Mouse (Mus musculus): ENCODE results near the gene Rprd2.
"Not testable (repeated sequence)": the region's sequence is repeated elsewhere in the genome, so short reads cannot be mapped to it uniquely, and the experiment has no call there.

Rprd2 gene

DNA sequence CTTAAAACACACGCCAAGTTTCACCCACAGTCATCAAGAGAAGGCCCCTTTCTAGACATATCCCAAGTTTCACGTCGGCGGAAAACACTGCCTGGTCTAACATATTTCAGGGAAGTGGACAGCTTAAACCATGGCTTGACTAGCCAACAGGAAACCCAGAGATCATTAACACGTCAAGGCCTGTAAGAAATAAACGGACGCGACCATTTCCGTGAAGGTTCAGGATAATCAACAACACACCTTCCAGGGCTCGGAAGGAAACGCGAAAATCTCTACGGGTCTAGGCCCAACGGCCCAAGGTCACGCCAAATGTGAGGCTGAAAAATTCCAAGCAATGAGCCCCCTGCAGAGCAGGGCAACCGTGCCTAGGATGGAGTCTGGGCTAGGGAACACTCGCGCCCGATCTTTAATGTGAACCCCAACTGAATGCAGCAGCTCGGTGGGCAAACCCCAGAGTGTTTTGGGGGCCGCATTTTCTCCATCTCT lies 594 bp downstream of the Rprd2 start:
- DNase-seq (ENCODE audit: low spot score): peak; percentile 53

GRCm38 (mm10) chr3:95816681-95817080 lies 2.0 kb downstream of the Rprd2 start:
- DNase-seq (ENCODE audit: low spot score): no peak

- no peak for DNase-seq (ENCODE audit: low spot score)
Observed at GRCm38 (mm10) chr3:95808384-95808783, 10.3 kb downstream of the Rprd2 start.

DNA sequence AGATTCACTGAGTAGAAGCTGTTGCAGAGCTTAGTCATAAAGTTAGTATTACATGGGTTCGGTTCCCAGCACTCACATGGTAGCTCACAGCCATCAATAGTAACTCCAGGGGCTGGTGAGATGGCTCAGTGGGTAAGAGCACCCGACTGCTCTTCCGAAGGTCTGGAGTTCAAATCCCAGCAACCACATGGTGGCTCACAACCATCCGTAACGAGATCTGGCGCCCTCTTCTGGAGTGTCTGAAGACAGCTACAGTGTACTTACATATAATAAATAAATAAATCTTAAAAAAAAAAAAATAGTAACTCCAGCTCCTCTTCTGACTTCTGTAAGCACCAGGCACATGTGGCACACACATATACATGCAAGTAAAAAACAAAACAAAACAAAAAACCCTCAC lies 11.0 kb downstream of the Rprd2 start:
- not testable (repeated sequence) for DNase-seq (ENCODE audit: low spot score)

DNA sequence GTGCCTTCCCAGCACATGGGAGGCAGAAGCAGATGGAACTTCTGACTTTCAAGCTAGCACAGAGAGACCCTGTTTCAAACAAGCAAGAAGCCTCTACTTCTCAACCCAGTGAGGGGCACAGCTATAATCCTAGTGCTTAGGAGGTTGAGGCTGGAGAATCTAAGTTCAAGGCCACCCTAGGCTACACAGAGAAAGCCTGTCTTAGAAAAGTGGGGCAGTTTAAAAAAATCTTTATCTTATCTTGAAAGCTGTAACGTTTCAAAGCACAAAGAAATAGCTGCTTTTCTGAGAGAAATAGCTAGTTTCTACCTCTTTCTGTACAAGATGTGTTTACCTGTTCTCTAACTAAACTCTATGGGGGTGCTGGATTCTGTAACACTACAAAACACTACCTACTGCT lies 12.0 kb downstream of the Rprd2 start:
- no peak for DNase-seq (ENCODE audit: low spot score)

DNA sequence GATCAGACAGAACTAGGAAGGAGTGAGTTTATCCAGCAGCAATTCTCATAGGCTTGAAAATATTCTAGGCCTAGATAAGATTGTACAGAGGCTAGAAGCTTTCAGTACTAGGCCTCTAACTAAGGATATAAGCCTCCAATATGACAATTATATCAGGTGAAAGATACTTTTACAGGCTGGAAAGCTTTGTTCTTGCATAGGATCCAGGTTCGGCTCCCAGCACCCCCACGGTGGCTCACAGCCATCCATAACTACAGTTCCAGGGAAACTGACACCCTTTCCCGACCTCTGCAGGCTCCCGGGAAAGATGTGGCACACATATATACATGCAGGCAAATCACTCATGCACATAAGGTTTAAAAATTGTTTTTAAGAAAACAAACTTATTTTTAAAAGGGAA lies 14.8 kb downstream of the Rprd2 start:
- DNase-seq (ENCODE audit: low spot score): no peak

GRCm38 (mm10) chr3:95798756-95799155 lies 19.9 kb downstream of the Rprd2 start:
- no peak for DNase-seq (ENCODE audit: low spot score)

DNA sequence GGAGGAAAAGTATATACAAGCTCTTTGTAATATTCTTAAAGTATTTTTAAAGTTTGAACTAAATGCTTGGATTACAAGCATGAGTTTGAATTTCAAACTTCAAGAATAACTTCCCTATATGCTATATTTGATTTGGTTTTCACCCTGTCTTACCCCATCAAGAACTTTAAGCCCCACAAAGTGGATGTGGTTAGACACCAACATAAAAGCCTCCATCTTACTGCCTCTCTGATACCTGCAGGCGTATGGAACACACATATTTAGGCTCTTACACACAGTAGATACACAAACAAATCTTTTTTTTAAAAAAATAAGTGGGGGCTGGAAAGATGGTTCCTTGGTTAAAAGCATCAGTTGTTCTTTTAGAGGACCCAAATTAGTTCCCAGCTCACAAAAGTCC lies 24.4 kb downstream of the Rprd2 start:
- DNase-seq (ENCODE audit: low spot score): no peak

DNA sequence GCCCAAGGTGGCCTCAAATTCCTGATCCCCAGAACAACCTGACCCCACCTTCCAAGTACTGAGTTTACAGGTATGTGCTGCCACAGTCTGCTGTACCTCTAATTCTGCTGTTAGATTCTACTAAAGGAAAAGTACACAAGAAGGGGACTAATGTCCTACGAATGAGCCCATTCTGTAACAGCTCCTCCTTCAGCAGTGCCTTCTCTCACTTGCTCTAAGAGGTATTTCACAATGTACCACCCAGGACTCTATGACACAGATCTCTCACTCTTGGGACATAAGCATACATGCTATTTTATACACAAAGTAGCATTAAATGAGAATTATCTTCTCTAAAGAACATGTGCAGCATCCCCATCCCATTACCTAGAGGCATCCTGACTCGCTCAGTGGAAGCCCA lies 25.0 kb downstream of the Rprd2 start:
- DNase-seq (ENCODE audit: low spot score): no peak

DNA sequence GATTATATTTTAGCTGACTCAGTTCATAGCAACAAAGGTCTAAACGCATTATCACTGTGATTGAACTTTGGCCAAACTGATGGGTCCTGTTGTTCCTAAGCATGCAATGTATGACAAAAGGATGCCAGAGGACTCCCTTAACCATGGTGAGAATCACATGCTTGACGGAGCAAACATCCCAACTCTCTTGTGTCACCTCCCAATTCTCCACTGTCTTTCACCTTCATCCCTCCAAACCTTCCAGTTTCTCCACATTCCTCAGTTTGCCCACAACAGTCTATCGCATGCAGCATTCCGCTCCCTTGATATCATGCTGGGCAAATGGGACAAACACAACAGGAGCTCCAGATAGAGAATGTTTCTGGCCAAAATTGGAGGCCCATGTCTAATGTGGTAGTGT lies 33.2 kb downstream of the Rprd2 start:
- no peak for DNase-seq (ENCODE audit: low spot score)

- DNase-seq (ENCODE audit: low spot score): no peak
Observed at GRCm38 (mm10) chr3:95771985-95772384, 46.7 kb downstream of the Rprd2 start.

GRCm38 (mm10) chr3:95765534-95765933 lies 53.1 kb downstream of the Rprd2 start:
- DNase-seq (ENCODE audit: low spot score): no peak

DNA sequence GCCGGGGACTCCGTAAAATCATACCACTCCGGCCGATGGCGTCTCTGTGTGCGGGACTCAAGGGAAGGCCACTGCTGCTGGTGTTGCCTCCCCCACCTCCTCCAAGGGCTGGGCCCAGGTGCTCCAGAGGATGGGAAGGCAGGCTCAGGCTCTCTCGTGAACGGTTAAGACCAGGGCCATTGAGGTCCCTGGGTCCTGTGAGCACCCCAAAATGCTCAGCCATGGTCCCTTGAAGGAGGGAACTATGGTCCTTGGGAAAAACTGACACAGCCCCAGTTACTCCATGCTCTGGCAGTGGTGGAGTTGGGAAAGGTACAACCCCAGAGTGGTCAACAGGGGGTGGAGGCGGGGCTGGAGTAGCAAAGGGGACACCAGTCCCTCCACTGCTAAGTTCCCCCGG lies 54.9 kb downstream of the Rprd2 start:
- DNase-seq (ENCODE audit: low spot score): no peak

DNA sequence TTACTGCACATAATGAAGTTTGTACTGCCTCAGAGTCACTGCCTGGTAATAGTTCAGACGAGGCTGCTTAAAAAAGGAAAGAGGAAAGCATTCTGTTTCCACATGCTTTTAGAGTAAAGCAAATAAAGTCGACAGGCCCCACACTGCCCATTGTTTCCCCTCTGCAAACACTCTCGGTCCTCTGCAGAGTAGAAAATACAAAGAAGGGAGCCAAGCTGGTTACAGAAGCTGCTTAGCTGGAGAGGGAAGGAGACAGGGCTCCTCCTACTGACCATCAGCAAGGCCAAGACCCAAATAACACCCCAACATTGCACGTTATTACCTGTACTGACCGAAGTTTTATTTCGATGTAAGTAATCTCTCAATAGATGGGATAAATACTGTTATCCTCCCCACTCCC lies 55.7 kb downstream of the Rprd2 start:
- no peak for DNase-seq (ENCODE audit: low spot score)

DNA sequence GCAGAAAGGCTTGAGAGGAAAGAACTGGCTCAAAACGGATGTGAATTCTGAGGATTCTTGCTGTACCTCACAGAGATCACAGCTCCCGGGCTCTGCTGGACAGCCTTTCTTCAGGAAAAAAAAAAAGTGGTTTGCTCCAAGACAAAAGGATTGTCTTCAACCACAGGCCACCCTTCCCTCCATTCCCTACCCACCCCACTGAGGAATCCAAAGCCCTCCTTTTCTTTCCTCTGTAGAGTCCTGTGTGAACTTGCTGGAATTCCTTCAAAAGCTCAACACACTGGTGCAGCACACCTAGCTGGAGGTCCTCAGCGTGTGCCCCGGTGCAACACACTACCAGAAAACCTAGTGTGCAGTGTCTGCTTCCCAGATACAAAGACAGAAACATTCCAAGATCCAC lies 56.9 kb downstream of the Rprd2 start:
- DNase-seq (ENCODE audit: low spot score): no peak

- no peak for DNase-seq (ENCODE audit: low spot score)
Observed at GRCm38 (mm10) chr3:95760656-95761055, 58.0 kb downstream of the Rprd2 start.

GRCm38 (mm10) chr3:95760106-95760505 lies 58.6 kb downstream of the Rprd2 start, which contains the start of gene Tars2:
TSS of gene Tars2 (minus strand) at chr3:95760206.
- DNase-seq (ENCODE audit: low spot score): no peak

GRCm38 (mm10) chr3:95758467-95759218 lies 60.0 kb downstream of the Rprd2 start:
- DNase-seq (ENCODE audit: low spot score): no peak

DNA sequence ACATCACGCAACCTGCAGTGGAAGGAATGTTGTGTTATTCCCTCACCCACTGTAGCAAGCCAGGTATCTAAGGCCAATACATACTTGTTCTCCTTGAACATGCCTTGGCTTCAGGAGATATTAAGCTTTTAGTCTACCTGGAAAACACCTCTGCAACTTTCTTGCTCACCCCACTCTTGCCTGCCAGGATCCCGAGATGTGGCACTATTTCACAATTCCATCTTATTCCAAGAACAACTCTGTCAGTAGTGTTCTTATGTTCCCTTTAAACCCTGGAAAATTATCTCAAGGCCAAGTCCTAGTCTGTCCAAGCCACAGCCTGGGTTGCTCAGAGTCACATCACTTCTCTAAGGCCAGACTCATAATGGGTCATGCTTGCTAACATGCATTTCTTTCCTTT lies 61.9 kb downstream of the Rprd2 start:
- DNase-seq (ENCODE audit: low spot score): no peak

GRCm38 (mm10) chr3:95754345-95755206 lies 64.1 kb downstream of the Rprd2 start:
- DNase-seq (ENCODE audit: low spot score): peak; percentile 89

GRCm38 (mm10) chr3:95752935-95753334 lies 65.7 kb downstream of the Rprd2 start:
- DNase-seq (ENCODE audit: low spot score): no peak

DNA sequence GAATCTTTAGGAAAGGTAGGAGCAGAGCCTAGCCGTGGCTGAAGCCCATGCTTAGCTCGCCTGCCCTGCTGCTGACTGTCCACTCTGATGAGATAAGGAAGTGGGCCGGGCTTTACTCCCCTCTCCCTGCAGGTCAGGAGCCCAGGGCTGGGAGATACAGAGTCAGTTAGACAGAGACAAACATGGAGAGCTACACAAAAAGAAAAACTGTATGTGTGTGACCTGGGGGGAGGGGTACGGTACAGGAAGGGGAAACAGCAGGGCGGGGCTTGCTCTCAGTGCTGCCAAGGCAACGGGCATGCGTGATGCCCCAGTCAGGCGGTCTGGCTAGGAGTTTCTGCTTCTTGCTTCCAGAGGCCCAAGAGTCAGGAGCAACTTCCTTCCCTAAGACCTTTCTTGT lies 78.3 kb downstream of the Rprd2 start:
- no peak for DNase-seq (ENCODE audit: low spot score)

All from ovary, postnatal 36 days (tissue).